Mouse (Mus musculus) embryonic fibroblast, embryonic 13.5 days (primary cell): ENCODE results near the gene Cnn1. TPM values are rescaled to one million over a fixed set of nuclear protein-coding genes. Genes with fewer than 3 reads are reported as not detected.
A peak's percentile ranks its signal among the peaks of the same experiment; 100 is the strongest.

Experiments used
- H3K27ac ChIP-seq: 2 replicates; pipeline ENCODE4 v1.5.1; 2012; ENCODE audit warnings: low read length, control low read depth, inconsistent platforms; ENCODE audit not compliant: insufficient read depth
- H3K4me1 ChIP-seq: 2 replicates; pipeline ENCODE4 v1.6.1; 2011; ENCODE audit warnings: low read length; ENCODE audit not compliant: control insufficient read depth, insufficient read depth
- H3K4me3 ChIP-seq: 2 replicates; pipeline ENCODE4 v1.5.1; 2011; ENCODE audit warnings: mild to moderate bottlenecking, control low read depth, low read length; ENCODE audit not compliant: insufficient read depth
- CTCF ChIP-seq: IDR thresholded peaks from 2 replicates; pipeline ENCODE4 v1.5.1; 2011; ENCODE audit warnings: mild to moderate bottlenecking, control low read depth, low read length, moderate library complexity, borderline replicate concordance; ENCODE audit not compliant: insufficient read depth
- POLR2A ChIP-seq: IDR thresholded peaks from 2 replicates; pipeline ENCODE4 v1.6.1; 2011; ENCODE audit warnings: low read depth, mild to moderate bottlenecking, control low read depth, low read length, moderate library complexity
- polyA plus RNA-seq: library from polyadenylated mRNA; stranded (reverse); fragments of >200 nt; gene quantifications from 2 replicates; pipeline ENCODE4 v1.2.4, GENCODE M21; 2011; ENCODE audit warnings: low read depth; ENCODE audit not compliant: missing spikeins, insufficient read length

Cnn1 gene
- polyA plus RNA-seq, 1 experiment: 203 TPM

GRCm38 (mm10) chr9:22155614-22156013 is 56.6 kb downstream of the Cnn1 start:
- Histone ChIP-seq H3K27ac (no peak overlapping the region), H3K4me3 (no peak overlapping the region), H3K4me1 (no peaks in the 10 kb centered on the region)
- TF ChIP-seq CTCF: peak; percentile 47; the same call in 1 of the 2 replicates
- TF ChIP-seq POLR2A: no peak

GRCm38 (mm10) chr9:22156497-22157245 is 57.7 kb downstream of the Cnn1 start, which contains the start of gene Pigyl:
TSS of gene Pigyl (plus strand) at chr9:22156846.
- Histone ChIP-seq H3K4me1 (no peaks in the 10 kb centered on the region), H3K27ac (peak within 1 kb of the TSS; percentile 53), H3K4me3 (peak within 1 kb of the TSS; percentile 70)
- TF ChIP-seq POLR2A (peak; percentile 85), CTCF (peak; percentile 40; the same call in 1 of the 2 replicates)

GRCm38 (mm10) chr9:22157516-22158265 is 58.7 kb downstream of the Cnn1 start:
- Histone ChIP-seq H3K4me3 (peak overlapping the region; percentile 70), H3K27ac (no peak overlapping the region)
- TF ChIP-seq POLR2A (no peak), CTCF (no peak)

More at GRCm38 (mm10) chr9:22157516-22158265, 58.7 kb downstream of the Cnn1 start:
- no peaks in the 10 kb centered on the region for H3K4me1 ChIP-seq

Other genes with a start within 250 kb of the Cnn1 start
- gene Dock6, start 246.6 kb upstream of the Cnn1 start, polyA plus RNA-seq: 15.9 and 18.6 TPM in 2 replicates
- gene Rab3d, start 181.0 kb upstream of the Cnn1 start, polyA plus RNA-seq: 6.7 and 13.5 TPM in 2 replicates
- 5.6 and 6.2 TPM in 2 replicates for gene Ccdc159, start 171.7 kb upstream of the Cnn1 start, polyA plus RNA-seq
- 21.0 and 25.4 TPM in 2 replicates for gene Tmem205, start 171.7 kb upstream of the Cnn1 start, polyA plus RNA-seq
- 13.1 and 14.9 TPM in 2 replicates for gene Plppr2, start 162.2 kb upstream of the Cnn1 start, polyA plus RNA-seq
- 5.7 and 6.9 TPM in 2 replicates for gene Swsap1, start 143.5 kb upstream of the Cnn1 start, polyA plus RNA-seq
- not detected in 2 replicates for gene Epor, start 135.7 kb upstream of the Cnn1 start, polyA plus RNA-seq
- 1.2 and 2.4 TPM in 2 replicates for gene Rgl3, start 109.8 kb upstream of the Cnn1 start, polyA plus RNA-seq
- gene Ccdc151, start 96.6 kb upstream of the Cnn1 start, polyA plus RNA-seq: 0.32 TPM in 1 of 2 replicates, not detected in the other
- 144 and 153 TPM in 2 replicates for gene Prkcsh, start 96.4 kb upstream of the Cnn1 start, polyA plus RNA-seq
- gene Elavl3, start 47.2 kb upstream of the Cnn1 start, polyA plus RNA-seq: not detected in 2 replicates
- gene Gm49318, start 28.0 kb upstream of the Cnn1 start, polyA plus RNA-seq: not detected in 2 replicates
- gene Zfp653, start 27.8 kb upstream of the Cnn1 start, polyA plus RNA-seq: 4.4 and 5.4 TPM in 2 replicates
- gene Ecsit, start 13.8 kb upstream of the Cnn1 start, polyA plus RNA-seq: 15.8 and 16.5 TPM in 2 replicates
- 65.2 and 69.7 TPM in 2 replicates for gene Elof1, start 18.0 kb downstream of the Cnn1 start, polyA plus RNA-seq
- gene Acp5, start 36.5 kb downstream of the Cnn1 start, polyA plus RNA-seq: 3.7 and 5.2 TPM in 2 replicates
- gene Pigyl, start 57.6 kb downstream of the Cnn1 start, polyA plus RNA-seq: 20.4 and 21.5 TPM in 2 replicates
- not detected in 2 replicates for gene Zfp872, start 88.9 kb downstream of the Cnn1 start, polyA plus RNA-seq
- gene Zfp809, start 126.5 kb downstream of the Cnn1 start, polyA plus RNA-seq: 35.7 and 38.8 TPM in 2 replicates
- gene Zfp599, start 160.7 kb downstream of the Cnn1 start, polyA plus RNA-seq: 3.3 and 3.6 TPM in 2 replicates
- gene Zfp810, start 208.4 kb downstream of the Cnn1 start, polyA plus RNA-seq: 12.9 and 13.5 TPM in 2 replicates